Mouse (Mus musculus) limb, embryonic 12.5 days (tissue): ENCODE data around the gene Mybl2. TPM values are rescaled to one million over a fixed set of nuclear protein-coding genes. Genes with fewer than 3 reads are reported as not detected.
A peak's percentile ranks its signal among the peaks of the same experiment; 100 is the strongest.

Source experiments
- ATAC-seq: fragments of 200-750 bp; cut with Nextera tagmentation; 2 replicates; pipeline ENCODE4 v1.8.0; 2017; ENCODE audit warnings: low read depth, moderate TSS enrichment; ENCODE audit not compliant: insufficient number of reproducible peaks, insufficient read depth, low FRiP score, low TSS enrichment
- H3K27ac ChIP-seq: fragments of 300-500 bp; sonication (generic); 2 replicates; pipeline ENCODE4 v1.5.1; 2016; ENCODE audit warnings: mild to moderate bottlenecking, moderate library complexity
- H3K27me3 ChIP-seq: fragments of 300-500 bp; sonication (generic); 2 replicates; pipeline ENCODE4 v1.6.1; 2016; ENCODE audit warnings: mild to moderate bottlenecking, moderate library complexity
- H3K36me3 ChIP-seq: fragments of 300-500 bp; sonication (generic); 2 replicates; pipeline ENCODE4 v1.6.1; 2016; ENCODE audit warnings: mild to moderate bottlenecking, moderate library complexity
- H3K4me1 ChIP-seq: fragments of 300-500 bp; sonication (generic); replicated peaks from 2 replicates; pipeline ENCODE4 v1.6.1; 2016
- H3K4me2 ChIP-seq: fragments of 300-500 bp; sonication (generic); 2 replicates; pipeline ENCODE4 v1.6.1; 2016; ENCODE audit warnings: mild to moderate bottlenecking, moderate library complexity
- H3K4me3 ChIP-seq: fragments of 300-500 bp; sonication (generic); replicated peaks from 2 replicates; pipeline ENCODE4 v1.5.1; 2016; ENCODE audit warnings: mild to moderate bottlenecking
- H3K9ac ChIP-seq: fragments of 300-500 bp; sonication (generic); replicated peaks from 2 replicates; pipeline ENCODE4 v1.6.1; 2016; ENCODE audit warnings: mild to moderate bottlenecking, moderate library complexity
- H3K9me3 ChIP-seq: fragments of 300-500 bp; sonication (generic); 2 replicates; pipeline ENCODE4 v1.6.1; 2016; ENCODE audit warnings: mild to moderate bottlenecking, moderate library complexity
- whole genome bisulfite sequencing: fragments of 180-500 bp; shearing (Covaris S2); methylation state at CpG from one replicate; pipeline ENCODE4 v1.1.7; 2016; 5-methylcytosine and 5-hydroxymethylcytosine counted together
- microRNA-seq: library from miRNA; unstranded; fragments of <30 nt; microRNA quantifications from one replicate; pipeline ENCODE4, GENCODE M21; 2017
- polyA plus RNA-seq: library from polyadenylated mRNA; unstranded; fragments of >200 nt; fragmentation: Nextera tagmentation; extraction: Ambion mirVana; gene quantifications from 2 replicates; pipeline ENCODE4 v1.2.1, GENCODE M21; 2016

Gene Mybl2
- polyA plus RNA-seq, 1 experiment from 2014 or later: 39.1 TPM

DNA sequence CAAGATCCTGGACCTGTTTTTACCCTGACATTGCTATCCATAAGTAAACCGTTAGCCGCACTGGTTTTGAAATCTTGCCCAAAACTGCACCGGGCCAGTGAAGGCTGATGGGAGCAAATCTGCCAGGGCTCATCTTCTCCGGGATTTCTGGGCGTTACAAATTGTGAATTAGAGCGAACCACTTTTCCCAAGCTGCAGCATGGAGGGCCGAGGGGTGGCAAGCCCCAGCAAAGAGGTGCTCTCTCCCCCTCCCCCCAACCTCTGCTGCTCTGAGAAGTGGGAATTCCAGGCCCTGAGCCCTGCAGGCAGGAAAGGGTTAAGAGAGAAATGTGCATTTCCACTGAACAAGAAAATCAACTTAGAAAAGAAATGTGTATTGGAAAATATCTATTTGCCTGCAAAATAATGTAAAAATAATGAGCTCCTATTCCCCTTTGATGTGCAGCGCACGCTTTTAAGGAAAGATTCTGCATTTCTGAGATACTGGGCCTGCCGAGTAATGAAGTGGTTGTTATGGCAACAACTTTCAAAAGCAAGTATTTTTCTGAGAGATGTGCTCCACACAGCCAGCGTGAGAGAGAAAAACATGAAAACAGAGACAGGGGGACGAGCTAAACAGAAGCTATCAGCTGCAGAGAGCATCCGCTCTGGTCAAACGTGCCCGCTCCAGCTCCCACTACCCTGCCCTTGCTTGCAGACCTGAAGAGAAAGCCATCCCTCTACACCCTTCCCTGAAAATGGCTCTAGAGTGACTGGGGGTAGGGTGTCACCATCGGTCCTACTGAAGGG lies 57.1 kb downstream of the Mybl2 start:
- Histone ChIP-seq H3K9me3 (no peaks in the 10 kb centered on the region), H3K27ac (no peak overlapping the region), H3K4me3 (no peak overlapping the region), H3K9ac (no peak overlapping the region), H3K36me3 (no peaks in the 10 kb centered on the region), H3K27me3 (no peaks in the 10 kb centered on the region), H3K4me1 (no peaks in the 10 kb centered on the region), H3K4me2 (no peak overlapping the region)
- 66% methylated on average over 16 of the region's 16 CpGs for WGBS
- ATAC-seq: no peak

DNA sequence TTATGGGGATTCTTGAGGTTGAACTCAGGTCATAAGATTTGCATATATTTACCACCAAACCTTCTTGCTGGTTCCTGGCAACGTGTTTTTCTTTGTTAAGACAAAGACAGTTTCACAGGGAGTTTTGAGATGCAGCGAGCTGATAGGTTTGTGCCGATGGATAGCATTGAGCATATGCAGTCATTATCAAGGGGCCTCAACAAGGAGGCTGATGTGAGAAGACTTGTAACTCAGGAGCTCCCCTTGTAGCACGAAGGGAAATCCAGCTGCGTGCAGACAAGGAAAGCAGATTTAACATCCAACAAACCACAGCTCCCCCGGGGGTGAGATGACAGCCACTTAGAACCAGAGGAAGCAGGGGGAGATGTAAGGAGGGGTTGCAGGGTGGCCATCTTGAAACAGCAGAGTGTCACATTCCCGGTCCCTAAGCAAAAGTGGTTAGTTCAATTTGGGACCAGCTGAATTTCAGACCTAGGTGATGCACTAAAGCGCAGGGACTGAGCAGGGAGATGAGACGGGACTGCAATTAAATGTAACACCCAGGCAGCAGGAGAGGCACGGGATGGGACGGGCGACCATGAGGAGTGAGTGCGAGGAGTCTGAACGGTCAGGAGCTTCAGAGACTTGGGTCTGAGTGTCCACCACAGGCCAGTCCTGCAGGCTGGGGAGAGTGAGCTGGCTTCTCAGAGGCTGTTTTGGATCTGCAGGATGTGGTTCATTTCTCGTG lies 66.3 kb downstream of the Mybl2 start:
- 65% methylated on average over 15 of the region's 15 CpGs for WGBS

DNA sequence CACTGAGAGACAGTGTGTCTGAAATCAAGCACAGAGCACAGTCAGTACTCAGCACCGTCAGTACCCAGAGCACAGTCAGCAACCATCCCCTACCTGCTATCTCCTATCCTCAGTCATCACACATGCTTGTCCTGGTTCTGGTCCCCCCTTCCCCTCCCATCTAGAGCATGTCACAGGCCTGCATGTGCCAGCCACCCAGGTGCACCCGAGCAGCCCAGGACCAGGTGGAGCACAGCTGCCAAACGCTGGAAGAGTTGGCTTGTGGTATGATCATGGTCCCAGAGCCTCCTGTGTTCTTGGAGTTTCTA lies 66.8 kb downstream of the Mybl2 start:
- Histone ChIP-seq H3K9me3 (no peaks in the 10 kb centered on the region), H3K4me3 (no peak overlapping the region), H3K36me3 (no peaks in the 10 kb centered on the region), H3K4me2 (no peak overlapping the region), H3K27me3 (peaks cover 26% of the 10 kb centered on the region), H3K4me1 (peaks cover 11% of the 10 kb centered on the region), H3K9ac (no peak overlapping the region), H3K27ac (no peak overlapping the region)
- ATAC-seq: no peak
- WGBS: 76% methylated on average over 3 of the region's 3 CpGs

More for the DNA sequence above, 66.3 kb downstream of the Mybl2 start:
- peaks cover 26% of the 10 kb centered on the region for H3K27me3 ChIP-seq
- no peak overlapping the region for H3K4me3 ChIP-seq
- H3K4me1 ChIP-seq: peaks cover 11% of the 10 kb centered on the region
- H3K4me2 ChIP-seq: no peak overlapping the region
- H3K9me3 ChIP-seq: no peaks in the 10 kb centered on the region
- no peaks in the 10 kb centered on the region for H3K36me3 ChIP-seq
- H3K27ac ChIP-seq: no peak overlapping the region
- no peak for ATAC-seq
- H3K9ac ChIP-seq: no peak overlapping the region

DNA sequence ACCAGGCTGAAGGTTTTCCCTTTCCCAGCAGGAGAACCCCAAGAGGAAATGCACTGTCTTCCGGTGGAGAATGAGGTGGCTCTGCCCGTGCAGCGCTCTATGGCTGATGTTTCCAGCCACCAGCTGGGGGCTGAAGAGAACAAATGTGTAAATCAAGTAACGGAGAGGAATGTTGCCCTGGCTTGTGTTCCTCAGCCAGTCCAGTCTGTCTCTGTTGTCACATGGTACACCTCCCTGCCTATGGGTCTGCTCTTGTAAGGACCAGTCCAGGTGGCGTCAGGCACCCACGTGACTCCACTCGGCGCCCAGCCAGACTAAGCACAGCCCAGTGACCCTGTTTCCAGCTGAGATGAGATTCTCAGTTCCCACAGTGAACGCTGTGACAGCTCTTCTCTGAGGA lies 67.8 kb downstream of the Mybl2 start:
- Histone ChIP-seq H3K27me3 (peaks cover 26% of the 10 kb centered on the region), H3K9ac (no peak overlapping the region), H3K27ac (peak overlapping the region; percentile 45), H3K9me3 (peaks cover under 1% of the 10 kb centered on the region; the same call in 1 of the 2 replicates), H3K36me3 (no peaks in the 10 kb centered on the region), H3K4me1 (peaks cover 11% of the 10 kb centered on the region), H3K4me3 (no peak overlapping the region), H3K4me2 (peak overlapping the region; percentile 42)
- 16% methylated on average over 9 of the region's 9 CpGs for WGBS
- peak; percentile 97 for ATAC-seq

DNA sequence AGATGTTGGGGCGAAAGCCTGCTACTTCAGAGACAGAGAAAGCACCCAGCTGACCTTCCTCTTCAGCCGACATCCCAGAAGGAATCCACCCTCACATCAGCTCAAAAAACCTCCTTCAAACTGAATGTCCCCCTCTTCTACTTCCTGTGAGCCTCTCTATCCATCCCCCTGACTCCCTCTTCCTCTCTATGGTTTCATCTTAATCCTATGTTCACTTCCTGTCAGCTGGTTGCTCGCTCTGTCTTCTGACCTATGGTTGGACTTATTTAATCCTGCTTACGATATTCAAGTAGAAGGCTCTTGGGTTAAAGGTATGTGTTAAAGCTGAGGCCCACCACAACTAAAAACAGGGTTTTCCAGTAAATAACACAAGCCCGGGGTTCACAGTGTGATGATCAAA lies 69.0 kb downstream of the Mybl2 start:
- no peak overlapping the region for H3K9ac ChIP-seq
- no peak for ATAC-seq

DNA sequence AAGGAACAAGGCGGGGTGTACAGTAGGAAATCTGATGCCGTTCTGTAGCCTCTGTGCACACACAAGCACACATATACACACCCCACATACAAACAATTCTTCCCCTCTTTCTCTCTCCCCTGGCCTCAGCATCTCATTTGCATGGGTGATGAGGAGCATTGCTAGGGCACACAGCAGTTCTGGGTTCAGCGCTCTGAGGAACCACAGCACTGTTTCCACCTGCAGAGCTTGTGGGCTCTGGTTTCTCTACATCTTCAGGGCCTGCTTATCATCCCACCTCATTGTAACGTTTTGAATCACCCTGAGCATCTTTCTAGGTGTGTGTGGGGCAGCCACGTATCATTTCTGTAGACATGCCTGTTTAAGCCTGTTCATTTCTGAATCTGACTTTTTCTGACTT lies 76.3 kb downstream of the Mybl2 start:
- H3K27me3 ChIP-seq: no peaks in the 10 kb centered on the region
- 87% methylated on average over 5 of the region's 5 CpGs for WGBS
- H3K9me3 ChIP-seq: peaks cover 4% of the 10 kb centered on the region; the same call in 1 of the 2 replicates

More for the DNA sequence above, 69.0 kb downstream of the Mybl2 start:
- 89% methylated on average over 5 of the region's 5 CpGs for WGBS
- Histone ChIP-seq H3K27me3 (peaks cover 24% of the 10 kb centered on the region), H3K4me3 (no peak overlapping the region), H3K27ac (no peak overlapping the region), H3K4me2 (no peak overlapping the region), H3K4me1 (peaks cover 11% of the 10 kb centered on the region), H3K36me3 (no peaks in the 10 kb centered on the region), H3K9me3 (peaks cover 4% of the 10 kb centered on the region; the same call in 1 of the 2 replicates)

DNA sequence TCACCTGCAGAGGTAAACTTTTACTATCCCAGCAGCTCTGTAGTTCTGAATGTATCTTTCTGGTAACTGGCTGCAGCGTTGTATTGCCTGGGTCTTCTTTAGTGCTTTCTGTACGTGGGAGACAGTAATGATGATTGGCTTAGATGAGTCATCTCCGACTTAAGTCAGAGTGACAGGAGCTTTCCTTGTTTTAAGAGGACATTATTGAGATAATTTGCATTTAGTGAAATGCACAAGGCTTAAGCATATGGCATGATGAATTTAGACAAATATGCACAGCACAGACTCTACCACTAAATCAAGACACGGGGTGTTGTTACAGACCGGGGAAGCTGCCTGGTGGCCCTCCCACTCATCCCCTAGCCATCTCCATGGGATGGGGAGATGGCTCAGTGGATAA lies 77.8 kb downstream of the Mybl2 start:
- no peak overlapping the region for H3K4me3 ChIP-seq
- H3K27ac ChIP-seq: no peak overlapping the region
- no peaks in the 10 kb centered on the region for H3K4me1 ChIP-seq
- H3K27me3 ChIP-seq: no peaks in the 10 kb centered on the region
- ATAC-seq: no peak
- H3K9me3 ChIP-seq: peaks cover 3% of the 10 kb centered on the region; the same call in 1 of the 2 replicates
- no peaks in the 10 kb centered on the region for H3K36me3 ChIP-seq
- WGBS: 87% methylated on average over 5 of the region's 5 CpGs
- H3K9ac ChIP-seq: no peak overlapping the region
- H3K4me2 ChIP-seq: no peak overlapping the region

More for the DNA sequence above, 76.3 kb downstream of the Mybl2 start:
- Histone ChIP-seq H3K4me1 (no peaks in the 10 kb centered on the region), H3K9ac (no peak overlapping the region), H3K36me3 (no peaks in the 10 kb centered on the region), H3K4me2 (no peak overlapping the region), H3K4me3 (no peak overlapping the region), H3K27ac (no peak overlapping the region)
- no peak for ATAC-seq

Small RNA genes within 50 kb of the gene (microRNA-seq; reads per million reads assigned to microRNA genes)
- not detected for gene Gm22174
- gene Mir7003: not detected

Other genes starting within 250 kb of the Mybl2 start
- 294 and 305 TPM in 2 replicates for gene Srsf6, start 123.2 kb upstream of the Mybl2 start, polyA plus RNA-seq
- 0.24 TPM in 2 replicates for gene L3mbtl1, start 111.2 kb upstream of the Mybl2 start, polyA plus RNA-seq
- gene Sgk2, start 67.4 kb upstream of the Mybl2 start, polyA plus RNA-seq: not detected in 2 replicates
- gene Ift52, start 37.3 kb upstream of the Mybl2 start, polyA plus RNA-seq: 55.0 and 59.3 TPM in 2 replicates
- not detected in 2 replicates for gene Gtsf1l, start 33.2 kb downstream of the Mybl2 start, polyA plus RNA-seq
- gene Tox2, start 148.4 kb downstream of the Mybl2 start, polyA plus RNA-seq: 0.92 and 1.7 TPM in 2 replicates